8 mouse cellular contexts compared by ENCODE assay signal in the genomic region with DNA sequence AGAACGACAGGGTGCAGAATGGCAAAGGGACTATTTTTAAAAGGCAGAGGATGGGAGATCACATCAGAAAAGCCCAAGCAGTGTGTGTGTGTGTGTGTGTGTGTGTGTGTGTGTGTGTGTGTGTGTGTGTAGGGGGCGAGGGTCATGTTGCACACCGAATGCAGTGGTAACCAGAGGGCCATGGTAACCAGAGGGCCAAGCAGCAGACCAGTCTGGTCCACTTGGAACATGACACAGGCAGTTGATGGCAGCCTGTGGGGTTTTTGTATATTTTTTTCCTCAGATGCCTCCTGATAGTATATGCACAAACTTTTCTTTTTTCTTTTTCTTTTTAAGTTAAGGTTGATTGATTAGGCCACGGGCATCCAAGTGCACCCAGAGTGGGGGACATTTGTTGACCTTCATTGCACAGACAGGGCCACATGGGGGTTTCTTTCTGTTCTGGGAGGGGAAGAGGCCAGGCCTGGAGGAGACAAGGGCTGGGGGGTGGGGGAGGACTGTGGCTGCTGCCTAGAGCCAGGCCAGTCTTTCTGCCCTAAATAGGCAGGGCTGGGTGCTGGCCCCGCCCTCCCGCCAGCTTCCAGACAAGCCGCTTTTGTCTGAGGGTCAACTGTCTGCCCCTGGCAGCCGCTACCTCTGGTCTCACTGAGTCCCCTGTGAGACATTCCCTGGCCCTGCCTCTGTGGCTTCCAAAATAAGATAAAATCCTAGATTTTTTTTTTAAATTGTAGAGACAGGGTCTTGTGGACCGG. TPM values are rescaled to one million over a fixed set of nuclear protein-coding genes. Genes with fewer than 3 reads are reported as not detected.
DNase-seq lines count a peak whose midpoint lies in the region; ATAC-seq lines count a peak whose summit lies in the region.

No protein-coding gene starts in this region.

- whole genome bisulfite sequencing in heart, embryonic 13.5 days = 19% methylated on average over 9 of the region's 9 CpGs
- WGBS in lung, embryonic 15.5 days = 24% methylated on average over 9 of the region's 9 CpGs

- peaks cover 7% of the 10 kb centered on the region; the same call in 1 of the 2 replicates for H3K27me3 ChIP-seq in heart, embryonic 13.5 days (replicated peaks)
- H3K27me3 ChIP-seq in lung, embryonic 15.5 days = peaks cover 9% of the 10 kb centered on the region

- DNase-seq in kidney, postnatal 10 days = peak; percentile 73
- no peak for DNase-seq in kidney, adult 9 months
- peak; percentile 72 for DNase-seq in embryo, embryonic 11.5 days (ENCODE audit: low read depth, low spot score)
- peak; percentile 60 for DNase-seq in yolk sac, embryonic 10.5 days (ENCODE audit: low spot score)
- no peak for DNase-seq in left cerebral cortex, postnatal 14 days (ENCODE audit: low spot score in 2 of 2)
- DNase-seq in spleen, postnatal 10 days (ENCODE audit: low spot score in 2 of 2) = no peak

- peaks cover 72% of the 10 kb centered on the region for H3K4me1 ChIP-seq in heart, embryonic 13.5 days
- H3K4me1 ChIP-seq in lung, embryonic 15.5 days = peaks cover 41% of the 10 kb centered on the region

- peak; percentile 48; the same call in 1 of the 2 replicates for ATAC-seq in heart, embryonic 13.5 days (ENCODE audit: extremely low read depth, insufficient number of reproducible peaks, low FRiP score, low TSS enrichment)
- ATAC-seq in lung, embryonic 15.5 days (ENCODE audit: borderline replicate concordance, extremely low read depth, low FRiP score, low TSS enrichment) = peak; percentile 46; the same call in 1 of the 2 replicates

- peak overlapping the region; percentile 50 for H3K4me2 ChIP-seq in heart, embryonic 13.5 days
- peak overlapping the region; percentile 12; the same call in 1 of the 2 replicates for H3K4me2 ChIP-seq in lung, embryonic 15.5 days

- H3K36me3 ChIP-seq in heart, embryonic 13.5 days = peaks cover 58% of the 10 kb centered on the region
- peaks cover 19% of the 10 kb centered on the region for H3K36me3 ChIP-seq in lung, embryonic 15.5 days

- 0 out of 2 replicates have a peak overlapping the region, but pooled peaks have one; percentile 4 for H3K4me3 ChIP-seq in heart, embryonic 13.5 days
- H3K4me3 ChIP-seq in lung, embryonic 15.5 days = no peak overlapping the region

- H3K9me3 ChIP-seq in heart, embryonic 13.5 days = peaks cover 5% of the 10 kb centered on the region
- H3K9me3 ChIP-seq in lung, embryonic 15.5 days = no peaks in the 10 kb centered on the region

- intact Hi-C loops in left cerebral cortex, postnatal 14 days (cut with DNase I) = no loop called here

- peak overlapping the region; percentile 78 for H3K9ac ChIP-seq in heart, embryonic 13.5 days
- no peak overlapping the region for H3K9ac ChIP-seq in lung, embryonic 15.5 days

- H3K27ac ChIP-seq in heart, embryonic 13.5 days (replicated peaks) = peak overlapping the region; percentile 98
- peak overlapping the region; percentile 74 for H3K27ac ChIP-seq in lung, embryonic 15.5 days

RNA-seq across cellular contexts. Expression of a gene that starts 4.9 kb away (rescaled TPM):
- polyA plus RNA-seq in heart, embryonic 13.5 days (2015; fragmentation: Nextera tagmentation; extraction: Ambion mirVana) = 4.6 and 4.7 TPM in 2 replicates
- 3.5 and 3.7 TPM in 2 replicates for polyA plus RNA-seq in lung, embryonic 15.5 days (2015; fragmentation: Nextera tagmentation; extraction: Ambion mirVana)
- total RNA-seq in left cerebral cortex, postnatal 14 days (2021) = 100 to 1,000 TPM; 130 to 141 TPM

RNA-seq across cellular contexts. Expression of a gene that starts 11.6 kb away (rescaled TPM):
- 4.5 and 4.9 TPM in 2 replicates for polyA plus RNA-seq in heart, embryonic 13.5 days (2015; fragmentation: Nextera tagmentation; extraction: Ambion mirVana)
- 11.2 and 12.0 TPM in 2 replicates for polyA plus RNA-seq in lung, embryonic 15.5 days (2015; fragmentation: Nextera tagmentation; extraction: Ambion mirVana)
- 1 to 10 TPM; 1.2 to 1.5 TPM for total RNA-seq in left cerebral cortex, postnatal 14 days (2021)

RNA-seq across cellular contexts. Expression of a gene that starts 26.3 kb away (rescaled TPM):
- 0.32 and 0.59 TPM in 2 replicates for polyA plus RNA-seq in heart, embryonic 13.5 days (2015; fragmentation: Nextera tagmentation; extraction: Ambion mirVana)
- 2.0 and 2.4 TPM in 2 replicates for polyA plus RNA-seq in lung, embryonic 15.5 days (2015; fragmentation: Nextera tagmentation; extraction: Ambion mirVana)
- total RNA-seq in left cerebral cortex, postnatal 14 days (2021) = under 1 TPM in 1 of 2 experiments, not detected in 1; 0.11 TPM

RNA-seq across cellular contexts. Expression of a gene that starts 37.3 kb away (rescaled TPM):
- 9.6 and 11.1 TPM in 2 replicates for polyA plus RNA-seq in heart, embryonic 13.5 days (2015; fragmentation: Nextera tagmentation; extraction: Ambion mirVana)
- polyA plus RNA-seq in lung, embryonic 15.5 days (2015; fragmentation: Nextera tagmentation; extraction: Ambion mirVana) = 18.9 and 19.7 TPM in 2 replicates
- 1 to 10 TPM; 9.0 to 9.3 TPM for total RNA-seq in left cerebral cortex, postnatal 14 days (2021)

RNA-seq across cellular contexts. Expression of a gene that starts 43.9 kb away (rescaled TPM):
- 85.5 and 101 TPM in 2 replicates for polyA plus RNA-seq in heart, embryonic 13.5 days (2015; fragmentation: Nextera tagmentation; extraction: Ambion mirVana)
- polyA plus RNA-seq in lung, embryonic 15.5 days (2015; fragmentation: Nextera tagmentation; extraction: Ambion mirVana) = 101 and 104 TPM in 2 replicates
- total RNA-seq in left cerebral cortex, postnatal 14 days (2021) = 1,000 to 10,000 TPM; 2,088 to 2,136 TPM

Comparison
In these comparisons a context has a peak if more than half of its experiments do, and no peak if none do; other contexts are left out.
1. DNase-seq: peak in kidney, postnatal 10 days (single experiment), embryo, embryonic 11.5 days (single experiment) and yolk sac, embryonic 10.5 days (single experiment); none in kidney, adult 9 months (single experiment), left cerebral cortex, postnatal 14 days (0 of 2) and spleen, postnatal 10 days (0 of 2).